Mouse (Mus musculus): Measurements from ENCODE around the gene Adk. TPM values are rescaled to one million over a fixed set of nuclear protein-coding genes. Genes with fewer than 3 reads are reported as not detected.

Adk gene
- total and polyA plus RNA-seq, 3 experiments = 69.0 to 479 (median 102) TPM

GRCm38 (mm10) chr14:21383701-21384428 is 331.5 kb downstream of the Adk start:
- peaks cover 0 to 2% of the 10 kb centered on the region in 2 experiments; a peak in 2 of 4 replicates for H3K36me3 ChIP-seq (ENCODE audit: control insufficient read depth in 1 of 2, insufficient read depth in 2 of 2, low read length in 2 of 2)
- H3K9ac ChIP-seq (ENCODE audit: control insufficient read depth, low read depth, low read length, poor library complexity, severe bottlenecking) = no peak overlapping the region
- TF ChIP-seq RAD21 (IDR thresholded peaks at IDR 0.05; ENCODE audit: low read depth, low read length) (no peak), JUND (IDR thresholded peaks at IDR 0.05; ENCODE audit: low read depth, low read length) (no peak), SMC3 (IDR thresholded peaks at IDR 0.05; ENCODE audit: low read depth, low read length) (no peak), KAT2A (conservative IDR thresholded peaks at IDR 0.05; ENCODE audit: low read depth, low read length) (no peak), EP300 (IDR thresholded peaks at IDR 0.05; ENCODE audit: low read depth in 1 of 2, low read length in 2 of 2) (no peak), TBP (IDR thresholded peaks at IDR 0.05; ENCODE audit: low read depth, low read length) (no peak), ZC3H11A (IDR thresholded peaks at IDR 0.05; ENCODE audit: low read depth, low read length) (no peak), TCF12 (IDR thresholded peaks at IDR 0.05; ENCODE audit: low read depth, low read length) (no peak)

GRCm38 (mm10) chr14:21399506-21399905 is 347.1 kb downstream of the Adk start:
- Histone ChIP-seq H3K36me3 (ENCODE audit: control insufficient read depth in 1 of 2, insufficient read depth in 2 of 2, low read length in 2 of 2) (no peaks in the 10 kb centered on the region), H3K4me3 (ENCODE audit: control insufficient read depth in 1 of 2, insufficient read depth in 1 of 2, low read depth in 2 of 2, low read length in 2 of 2) (no peak overlapping the region), H3K27ac (ENCODE audit: control insufficient read depth, low read depth, low read length) (no peak overlapping the region), H3K79me2 (ENCODE audit: control insufficient read depth, insufficient read depth, low read length, poor library complexity) (no peaks in the 10 kb centered on the region), H3K9ac (ENCODE audit: control insufficient read depth, low read depth, low read length, poor library complexity, severe bottlenecking) (no peak overlapping the region), H3K27me3 (ENCODE audit: control insufficient read depth in 1 of 2, insufficient read depth in 2 of 2, low read length in 2 of 2) (no peaks in the 10 kb centered on the region), H3K4me1 (ENCODE audit: control insufficient read depth in 1 of 2, insufficient read depth in 2 of 2, low read length in 2 of 2) (no peaks in the 10 kb centered on the region), H3K9me3 (replicated peaks; ENCODE audit: insufficient read depth, low read length) (no peaks in the 10 kb centered on the region)
- DNase-seq (ENCODE audit: low read depth, low spot score) = no peak
- TF ChIP-seq ZC3H11A (IDR thresholded peaks at IDR 0.05; ENCODE audit: low read depth, low read length) = no peak
- no peak for TF ChIP-seq SMC3 (IDR thresholded peaks at IDR 0.05; ENCODE audit: low read depth, low read length)
- TF ChIP-seq POLR2AphosphoS5 (IDR thresholded peaks at IDR 0.05; ENCODE audit: borderline replicate concordance, low read depth, low read length) = no peak
- TF ChIP-seq ETS1 (IDR thresholded peaks at IDR 0.05; ENCODE audit: low read depth, low read length) = no peak
- no peak for TF ChIP-seq MYB (IDR thresholded peaks at IDR 0.05; ENCODE audit: low read depth, low read length)
- no peak for TF ChIP-seq NELFE (IDR thresholded peaks at IDR 0.05; ENCODE audit: low read depth, low read length)
- no peak for TF ChIP-seq CHD1 (IDR thresholded peaks at IDR 0.05; ENCODE audit: low read depth, low read length)

More at GRCm38 (mm10) chr14:21383701-21384428, 331.5 kb downstream of the Adk start:
- Histone ChIP-seq H3K9me3 (replicated peaks; ENCODE audit: insufficient read depth, low read length) (no peaks in the 10 kb centered on the region), H3K79me2 (ENCODE audit: control insufficient read depth, insufficient read depth, low read length, poor library complexity) (no peaks in the 10 kb centered on the region), H3K27ac (ENCODE audit: control insufficient read depth, low read depth, low read length) (no peak overlapping the region), H3K27me3 (ENCODE audit: control insufficient read depth in 1 of 2, insufficient read depth in 2 of 2, low read length in 2 of 2) (no peaks in the 10 kb centered on the region), H3K4me3 (ENCODE audit: control insufficient read depth in 1 of 2, insufficient read depth in 1 of 2, low read depth in 2 of 2, low read length in 2 of 2) (no peak overlapping the region), H3K4me1 (ENCODE audit: control insufficient read depth in 1 of 2, insufficient read depth in 2 of 2, low read length in 2 of 2) (no peaks in the 10 kb centered on the region)
- no peak for DNase-seq (ENCODE audit: low read depth, low spot score)

- DNase-seq (ENCODE audit: low read depth, low spot score) = no peak
Measured at GRCm38 (mm10) chr14:21402157-21402601, 349.8 kb downstream of the Adk start.

More at GRCm38 (mm10) chr14:21402157-21402601, 349.8 kb downstream of the Adk start:
- Histone ChIP-seq H3K9ac (ENCODE audit: control insufficient read depth, low read depth, low read length, poor library complexity, severe bottlenecking) (no peak overlapping the region), H3K79me2 (ENCODE audit: control insufficient read depth, insufficient read depth, low read length, poor library complexity) (no peaks in the 10 kb centered on the region), H3K27me3 (ENCODE audit: control insufficient read depth in 1 of 2, insufficient read depth in 2 of 2, low read length in 2 of 2) (no peaks in the 10 kb centered on the region), H3K27ac (ENCODE audit: control insufficient read depth, low read depth, low read length) (no peak overlapping the region), H3K9me3 (replicated peaks; ENCODE audit: insufficient read depth, low read length) (no peaks in the 10 kb centered on the region), H3K4me1 (ENCODE audit: control insufficient read depth in 1 of 2, insufficient read depth in 2 of 2, low read length in 2 of 2) (no peaks in the 10 kb centered on the region), H3K4me3 (ENCODE audit: control insufficient read depth in 1 of 2, insufficient read depth in 1 of 2, low read depth in 2 of 2, low read length in 2 of 2) (no peak overlapping the region), H3K36me3 (ENCODE audit: control insufficient read depth in 1 of 2, insufficient read depth in 2 of 2, low read length in 2 of 2) (no peaks in the 10 kb centered on the region)
- TF ChIP-seq USF2 (IDR thresholded peaks at IDR 0.05; ENCODE audit: borderline replicate concordance in 1 of 2, insufficient read depth in 1 of 2, low read depth in 1 of 2, low read length in 2 of 2) (no peak), ZKSCAN1 (IDR thresholded peaks at IDR 0.05; ENCODE audit: low read depth, low read length) (no peak), ETS1 (IDR thresholded peaks at IDR 0.05; ENCODE audit: low read depth, low read length) (no peak), MEF2A (IDR thresholded peaks at IDR 0.05; ENCODE audit: extremely low read depth, insufficient replicate concordance, low read depth, low read length, poor library complexity, severe bottlenecking) (no peak), MAFK (IDR thresholded peaks at IDR 0.05; ENCODE audit: borderline replicate concordance, low read depth, low read length) (no peak), CHD1 (IDR thresholded peaks at IDR 0.05; ENCODE audit: low read depth, low read length) (no peak)
